Mouse (Mus musculus) liver, adult 2 months (tissue): ENCODE results near the gene Smg6. TPM values are rescaled to one million over a fixed set of nuclear protein-coding genes. Genes with fewer than 3 reads are reported as not detected.

Experiments used
- DNase-seq: peaks from one replicate; pipeline ENCODE4 v3.0.0-alpha.2; 2011; ENCODE audit warnings: low read depth, low spot score; ENCODE audit errors: extremely low read depth
- H3K27ac ChIP-seq: fragments of 200-500 bp; replicated peaks from 2 replicates; pipeline ENCODE4 v1.5.1; 2012; ENCODE audit warnings: low read depth, mild to moderate bottlenecking, control low read depth, inconsistent platforms, low read length; ENCODE audit not compliant: insufficient read depth
- H3K27me3 ChIP-seq: fragments of 200-500 bp; 2 replicates; pipeline ENCODE4 v1.6.1; 2012; ENCODE audit warnings: mild to moderate bottlenecking, moderate library complexity, low read length, inconsistent platforms; ENCODE audit not compliant: control insufficient read depth, insufficient read depth
- H3K36me3 ChIP-seq: fragments of 200-500 bp; 2 replicates; pipeline ENCODE4 v1.6.1; 2012; ENCODE audit warnings: low read length, inconsistent platforms; ENCODE audit not compliant: control insufficient read depth, insufficient read depth
- H3K4me1 ChIP-seq: fragments of 200-500 bp; 2 replicates; pipeline ENCODE4 v1.6.1; 2011; ENCODE audit warnings: low read length; ENCODE audit not compliant: control insufficient read depth, insufficient read depth
- H3K4me3 ChIP-seq: fragments of 200-500 bp; 2 replicates; pipeline ENCODE4 v1.5.1; 2011; ENCODE audit warnings: low read depth, mild to moderate bottlenecking, control low read depth, low read length, moderate library complexity; ENCODE audit not compliant: insufficient read depth
- H3K79me2 ChIP-seq: fragments of 200-500 bp; 2 replicates; pipeline ENCODE4 v1.6.1; 2012; ENCODE audit warnings: inconsistent platforms, mild to moderate bottlenecking, low read length, moderate library complexity; ENCODE audit not compliant: control insufficient read depth, insufficient read depth
- H3K9ac ChIP-seq: fragments of 200-500 bp; 2 replicates; pipeline ENCODE4 v1.6.1; 2012; ENCODE audit warnings: low read depth, mild to moderate bottlenecking, control low read depth, inconsistent platforms, low read length
- CTCF ChIP-seq: fragments of 200-500 bp; IDR thresholded peaks from 2 replicates; pipeline ENCODE4 v1.5.1; 2011; ENCODE audit warnings: low read depth, low read length, control low read depth
- POLR2A ChIP-seq: fragments of 200-500 bp; IDR thresholded peaks from 2 replicates; pipeline ENCODE4 v1.6.1; 2011; ENCODE audit warnings: low read length, control low read depth; ENCODE audit not compliant: insufficient read depth; ENCODE audit errors: extremely low read depth
- WGBS: fragments of 180-500 bp; shearing (Covaris S2); methylation state at CpG from one replicate; pipeline ENCODE4 v1.1.7; 2018; 5-methylcytosine and 5-hydroxymethylcytosine counted together
- polyA plus RNA-seq: library from polyadenylated mRNA; depleted of rRNA; stranded (reverse); fragments of >200 nt; gene quantifications from 2 replicates; pipeline ENCODE4 v1.2.3, GENCODE M21; 2012
- total RNA-seq: library from RNA; depleted of rRNA; stranded (reverse); fragments of >200 nt; gene quantifications from 2 replicates; pipeline ENCODE4 v1.2.3, GENCODE M21; 2014

Gene Smg6
- total and polyA plus RNA-seq, 2 experiments, result 12.8 to 16.6 TPM

GRCm38 (mm10) chr11:74954901-74955300 lies 29.3 kb downstream of the Smg6 start:
- Histone ChIP-seq H3K36me3 (peaks cover 6% of the 10 kb centered on the region), H3K4me1 (peaks cover 5% of the 10 kb centered on the region), H3K27me3 (no peaks in the 10 kb centered on the region), H3K4me3 (no peak overlapping the region), H3K79me2 (no peaks in the 10 kb centered on the region; the same call in 1 of the 2 replicates), H3K27ac (peak overlapping the region; percentile 30), H3K9ac (no peak overlapping the region)
- TF ChIP-seq POLR2A (no peak), CTCF (no peak)
- DNase-seq, result peak; percentile 84

- no peak overlapping the region for H3K4me3 ChIP-seq
- H3K27ac ChIP-seq, result no peak overlapping the region
- no peak for DNase-seq
- H3K79me2 ChIP-seq, result no peaks in the 10 kb centered on the region; the same call in 1 of the 2 replicates
- peaks cover 4% of the 10 kb centered on the region for H3K36me3 ChIP-seq
- no peak overlapping the region for H3K9ac ChIP-seq
- no peaks in the 10 kb centered on the region for H3K27me3 ChIP-seq
- H3K4me1 ChIP-seq, result peaks cover 5% of the 10 kb centered on the region
- no peak for TF ChIP-seq CTCF
- no peak for TF ChIP-seq POLR2A
These were observed 30.4 kb downstream of the Smg6 start for GRCm38 (mm10) chr11:74956006-74956405.

GRCm38 (mm10) chr11:74957600-74957999 lies 32.0 kb downstream of the Smg6 start:
- WGBS, result 77% methylated on average over 2 of the region's 2 CpGs
- no peak for DNase-seq
- no peak overlapping the region for H3K27ac ChIP-seq
- H3K36me3 ChIP-seq, result peaks cover 4% of the 10 kb centered on the region
- no peak overlapping the region for H3K4me3 ChIP-seq
- TF ChIP-seq POLR2A, result no peak
- no peak for TF ChIP-seq CTCF
- H3K27me3 ChIP-seq, result no peaks in the 10 kb centered on the region
- no peaks in the 10 kb centered on the region; the same call in 1 of the 2 replicates for H3K79me2 ChIP-seq
- H3K4me1 ChIP-seq, result peaks cover 5% of the 10 kb centered on the region
- H3K9ac ChIP-seq, result no peak overlapping the region

DNA sequence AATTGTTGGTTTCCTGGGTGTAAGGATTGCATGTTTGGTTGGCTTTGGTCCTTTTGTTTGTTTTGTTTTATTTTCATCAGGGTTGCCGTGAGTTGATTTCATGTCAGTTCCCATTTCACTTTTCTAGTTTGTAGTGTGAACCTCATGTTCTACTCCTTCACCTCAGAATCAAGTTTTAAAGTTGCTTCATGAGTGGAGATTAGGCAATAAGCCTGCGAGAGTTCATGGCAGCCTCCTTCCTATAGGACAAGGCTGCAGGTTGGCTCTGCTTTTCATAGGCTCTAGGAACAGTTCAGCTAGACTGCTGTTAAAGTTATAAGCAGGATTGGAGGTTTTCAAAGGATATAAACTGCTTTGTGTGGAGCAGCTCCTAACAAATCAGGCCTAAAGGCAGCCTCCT lies 33.9 kb downstream of the Smg6 start:
- peak; percentile 19 for DNase-seq
- no peak for TF ChIP-seq CTCF
- TF ChIP-seq POLR2A, result no peak
- 35% methylated on average over 2 of the region's 2 CpGs for WGBS
- no peak overlapping the region for H3K4me3 ChIP-seq
- peaks cover 5% of the 10 kb centered on the region for H3K4me1 ChIP-seq
- H3K79me2 ChIP-seq, result no peaks in the 10 kb centered on the region; the same call in 1 of the 2 replicates
- H3K9ac ChIP-seq, result no peak overlapping the region
- peaks cover 4% of the 10 kb centered on the region for H3K36me3 ChIP-seq
- H3K27me3 ChIP-seq, result no peaks in the 10 kb centered on the region
- 0 out of 2 replicates have a peak overlapping the region, but pooled peaks have one; percentile 24 for H3K27ac ChIP-seq

DNA sequence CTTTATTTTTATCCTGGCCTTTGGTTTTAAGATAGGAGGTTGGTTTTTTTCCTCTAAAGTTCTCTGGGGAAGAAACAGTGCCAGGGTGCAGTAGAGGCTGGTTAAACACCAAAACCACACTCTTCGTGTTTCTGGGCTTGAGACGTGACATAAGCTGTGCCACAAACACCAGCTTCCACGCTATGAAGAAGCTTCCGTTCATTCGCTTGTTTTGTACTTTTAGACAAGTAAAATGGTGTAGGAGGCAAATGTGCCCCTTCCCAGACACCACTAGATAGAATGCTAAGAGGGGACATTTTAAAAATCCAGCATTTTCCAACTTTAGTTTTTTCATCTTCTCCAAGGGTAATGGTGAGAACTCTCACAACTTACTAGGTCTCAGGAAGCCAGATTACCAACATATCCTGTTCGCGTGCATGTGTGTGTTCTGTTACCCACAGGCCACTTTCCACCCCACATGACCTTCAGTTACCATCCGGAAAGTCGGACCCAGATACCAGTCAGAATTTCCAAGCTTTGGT lies 34.5 kb downstream of the Smg6 start:
- H3K27ac ChIP-seq, result no peak overlapping the region

DNA sequence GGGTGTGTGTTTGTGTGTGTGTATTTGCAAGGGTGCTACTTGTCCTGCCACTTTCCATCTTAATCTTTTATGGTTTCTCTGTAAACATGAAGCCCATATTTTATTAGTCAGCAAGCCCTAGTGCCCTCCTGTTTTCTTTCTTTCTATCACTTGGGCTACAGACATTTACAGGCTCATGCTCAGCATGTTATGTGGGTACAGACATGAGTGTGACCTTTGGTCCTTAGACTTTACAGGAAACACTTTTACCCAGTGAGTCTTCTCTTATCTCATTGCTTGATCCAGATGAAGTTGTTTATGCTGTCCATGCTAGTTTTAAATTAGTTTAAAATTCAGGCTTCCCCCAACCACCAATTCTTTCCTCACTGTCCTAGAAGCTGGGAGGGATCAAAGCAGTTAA lies 36.3 kb downstream of the Smg6 start:
- no peak overlapping the region for H3K4me3 ChIP-seq
- DNase-seq, result peak; percentile 40
- no peak overlapping the region for H3K9ac ChIP-seq
- H3K36me3 ChIP-seq, result peaks cover 4% of the 10 kb centered on the region
- H3K27ac ChIP-seq, result no peak overlapping the region
- TF ChIP-seq CTCF (no peak), POLR2A (no peak)
- peaks cover 2% of the 10 kb centered on the region for H3K4me1 ChIP-seq
- H3K27me3 ChIP-seq, result no peaks in the 10 kb centered on the region
- no peaks in the 10 kb centered on the region; the same call in 1 of the 2 replicates for H3K79me2 ChIP-seq

More for the DNA sequence above, 34.5 kb downstream of the Smg6 start:
- no peaks in the 10 kb centered on the region; the same call in 1 of the 2 replicates for H3K79me2 ChIP-seq
- peaks cover 4% of the 10 kb centered on the region for H3K36me3 ChIP-seq
- H3K27me3 ChIP-seq, result no peaks in the 10 kb centered on the region
- 93% methylated on average over 9 of the region's 9 CpGs for WGBS
- peaks cover 2% of the 10 kb centered on the region for H3K4me1 ChIP-seq
- DNase-seq, result no peak
- H3K9ac ChIP-seq, result no peak overlapping the region
- H3K4me3 ChIP-seq, result no peak overlapping the region
- TF ChIP-seq POLR2A, result no peak
- TF ChIP-seq CTCF, result no peak
